Mouse (Mus musculus) forebrain, embryonic 10.5 days (tissue): ENCODE data around the gene Cdk14. TPM values are rescaled to one million over a fixed set of nuclear protein-coding genes. Genes with fewer than 3 reads are reported as not detected.
"Not testable (repeated sequence)": the region's sequence is repeated elsewhere in the genome, so short reads cannot be mapped to it uniquely, and the experiment has no call there.

ENCODE experiments used
- DNase-seq: peaks from one replicate; pipeline ENCODE4 v3.0.0-alpha.2; 2017; ENCODE audit warnings: low spot score; ENCODE audit errors: extremely low spot score
- H3K27ac ChIP-seq: fragments of 300-500 bp; sonication (generic); 2 replicates; pipeline ENCODE4 v1.5.1; 2016; ENCODE audit warnings: mild to moderate bottlenecking
- H3K27me3 ChIP-seq: fragments of 300-500 bp; sonication (generic); 2 replicates; pipeline ENCODE4 v1.6.1; 2016; ENCODE audit warnings: mild to moderate bottlenecking; ENCODE audit not compliant: poor library complexity, severe bottlenecking
- H3K36me3 ChIP-seq: fragments of 300-500 bp; sonication (generic); replicated peaks from 2 replicates; pipeline ENCODE4 v1.6.1; 2016; ENCODE audit warnings: mild to moderate bottlenecking, moderate library complexity
- H3K4me1 ChIP-seq: fragments of 300-500 bp; sonication (generic); 2 replicates; pipeline ENCODE4 v1.6.1; 2016
- H3K4me3 ChIP-seq: fragments of 300-500 bp; sonication (generic); 2 replicates; pipeline ENCODE4 v1.5.1; 2016; ENCODE audit warnings: mild to moderate bottlenecking, moderate library complexity
- H3K9me3 ChIP-seq: fragments of 300-500 bp; sonication (generic); 2 replicates; pipeline ENCODE4 v1.6.1; 2016; ENCODE audit warnings: mild to moderate bottlenecking, moderate library complexity
- WGBS: fragments of 180-500 bp; shearing (Covaris S2); methylation state at CpG from one replicate; pipeline ENCODE4 v1.1.7; 2016; 5-methylcytosine and 5-hydroxymethylcytosine counted together
- polyA plus RNA-seq: library from polyadenylated mRNA; unstranded; fragments of >200 nt; fragmentation: Nextera tagmentation; extraction: Ambion mirVana; gene quantifications from 2 replicates; pipeline ENCODE4 v1.2.1, GENCODE M21; 2016

Gene Cdk14
- polyA plus RNA-seq, 1 experiment from 2014 or later: 9.5 TPM

GRCm38 (mm10) chr5:5240121-5240520 is 180.0 kb downstream of the Cdk14 start:
- Histone ChIP-seq H3K27me3 (no peaks in the 10 kb centered on the region), H3K36me3 (peaks cover 13% of the 10 kb centered on the region), H3K27ac (no peak overlapping the region), H3K9me3 (peaks cover 14% of the 10 kb centered on the region), H3K4me1 (no peaks in the 10 kb centered on the region), H3K4me3 (no peak overlapping the region)
- DNase-seq: no peak
- WGBS: 95% methylated on average over 3 of the region's 3 CpGs

GRCm38 (mm10) chr5:5234935-5235334 is 185.2 kb downstream of the Cdk14 start:
- not testable (repeated sequence) for H3K4me1 ChIP-seq, H3K27ac ChIP-seq, H3K27me3 ChIP-seq, DNase-seq, H3K4me3 ChIP-seq
- peaks cover 16% of the 10 kb centered on the region for H3K36me3 ChIP-seq
- peaks cover 14% of the 10 kb centered on the region for H3K9me3 ChIP-seq
- 96% methylated on average over 10 of the region's 10 CpGs for WGBS

GRCm38 (mm10) chr5:5226966-5227365 is 193.1 kb downstream of the Cdk14 start:
- no peaks in the 10 kb centered on the region for H3K9me3 ChIP-seq
- 90% methylated on average over 4 of the region's 4 CpGs for WGBS
- no peaks in the 10 kb centered on the region for H3K36me3 ChIP-seq
- no peak overlapping the region for H3K27ac ChIP-seq
- H3K4me1 ChIP-seq: no peaks in the 10 kb centered on the region
- no peak for DNase-seq
- no peak overlapping the region for H3K4me3 ChIP-seq
- no peaks in the 10 kb centered on the region for H3K27me3 ChIP-seq

- Histone ChIP-seq H3K4me1 (no peaks in the 10 kb centered on the region), H3K27me3 (no peaks in the 10 kb centered on the region), H3K4me3 (no peak overlapping the region), H3K36me3 (no peaks in the 10 kb centered on the region), H3K27ac (no peak overlapping the region), H3K9me3 (no peaks in the 10 kb centered on the region)
- no peak for DNase-seq
- WGBS: 76% methylated on average over 1 of the region's 1 CpGs
Measured at GRCm38 (mm10) chr5:5211780-5212135, 208.4 kb downstream of the Cdk14 start.

GRCm38 (mm10) chr5:5211034-5211779 is 208.9 kb downstream of the Cdk14 start:
- 71% methylated on average over 7 of the region's 7 CpGs for WGBS

GRCm38 (mm10) chr5:5208016-5208415 is 212.1 kb downstream of the Cdk14 start:
- Histone ChIP-seq H3K9me3 (no peaks in the 10 kb centered on the region), H3K27ac (no peak overlapping the region), H3K27me3 (no peaks in the 10 kb centered on the region), H3K4me3 (no peak overlapping the region), H3K4me1 (no peaks in the 10 kb centered on the region), H3K36me3 (no peaks in the 10 kb centered on the region)
- WGBS: 98% methylated on average over 4 of the region's 4 CpGs
- no peak for DNase-seq

More at GRCm38 (mm10) chr5:5211034-5211779, 208.9 kb downstream of the Cdk14 start:
- H3K4me3 ChIP-seq: no peak overlapping the region
- DNase-seq: no peak
- no peaks in the 10 kb centered on the region for H3K4me1 ChIP-seq
- no peaks in the 10 kb centered on the region for H3K9me3 ChIP-seq
- no peaks in the 10 kb centered on the region for H3K36me3 ChIP-seq
- no peaks in the 10 kb centered on the region for H3K27me3 ChIP-seq
- no peak overlapping the region for H3K27ac ChIP-seq

GRCm38 (mm10) chr5:5206012-5206411 is 214.1 kb downstream of the Cdk14 start:
- Histone ChIP-seq H3K4me3 (no peak overlapping the region), H3K27ac (no peak overlapping the region), H3K4me1 (no peaks in the 10 kb centered on the region), H3K27me3 (no peaks in the 10 kb centered on the region), H3K36me3 (no peaks in the 10 kb centered on the region), H3K9me3 (no peaks in the 10 kb centered on the region)
- 87% methylated on average over 9 of the region's 9 CpGs for WGBS
- no peak for DNase-seq

- Histone ChIP-seq H3K9me3 (no peaks in the 10 kb centered on the region), H3K27ac (no peak overlapping the region), H3K27me3 (no peaks in the 10 kb centered on the region), H3K36me3 (no peaks in the 10 kb centered on the region), H3K4me3 (no peak overlapping the region), H3K4me1 (no peaks in the 10 kb centered on the region)
- no peak for DNase-seq
- WGBS: 96% methylated on average over 5 of the region's 5 CpGs
Measured at GRCm38 (mm10) chr5:5194562-5195221, 225.4 kb downstream of the Cdk14 start.

- Histone ChIP-seq H3K27me3 (no peaks in the 10 kb centered on the region), H3K36me3 (no peaks in the 10 kb centered on the region), H3K9me3 (no peaks in the 10 kb centered on the region), H3K4me1 (no peaks in the 10 kb centered on the region), H3K27ac (no peak overlapping the region), H3K4me3 (no peak overlapping the region)
- WGBS: 80% methylated on average over 1 of the region's 1 CpGs
- DNase-seq: no peak
Measured at GRCm38 (mm10) chr5:5189590-5189989, 230.5 kb downstream of the Cdk14 start.

GRCm38 (mm10) chr5:5185987-5186742 is 233.9 kb downstream of the Cdk14 start:
- 85% methylated on average over 3 of the region's 3 CpGs for WGBS
- no peaks in the 10 kb centered on the region for H3K4me1 ChIP-seq
- no peaks in the 10 kb centered on the region for H3K36me3 ChIP-seq
- DNase-seq: no peak
- no peak overlapping the region for H3K4me3 ChIP-seq
- no peaks in the 10 kb centered on the region for H3K9me3 ChIP-seq
- H3K27ac ChIP-seq: no peak overlapping the region
- H3K27me3 ChIP-seq: no peaks in the 10 kb centered on the region

- H3K4me1 ChIP-seq: no peaks in the 10 kb centered on the region
- no peaks in the 10 kb centered on the region for H3K9me3 ChIP-seq
- H3K4me3 ChIP-seq: no peak overlapping the region
- H3K27ac ChIP-seq: no peak overlapping the region
- H3K27me3 ChIP-seq: no peaks in the 10 kb centered on the region
- H3K36me3 ChIP-seq: no peaks in the 10 kb centered on the region
- DNase-seq: no peak
Measured at GRCm38 (mm10) chr5:5185521-5185920, 234.6 kb downstream of the Cdk14 start.

- DNase-seq: no peak
- Histone ChIP-seq H3K27me3 (no peaks in the 10 kb centered on the region), H3K4me1 (0 out of 2 replicates have a peak, but pooled peaks cover 5% of the 10 kb centered on the region), H3K9me3 (no peaks in the 10 kb centered on the region), H3K36me3 (no peaks in the 10 kb centered on the region), H3K4me3 (no peak overlapping the region), H3K27ac (no peak overlapping the region)
- 85% methylated on average over 2 of the region's 2 CpGs for WGBS
Measured at GRCm38 (mm10) chr5:5180711-5181110, 239.4 kb downstream of the Cdk14 start.

GRCm38 (mm10) chr5:5180311-5180710 is 239.8 kb downstream of the Cdk14 start:
- no peaks in the 10 kb centered on the region for H3K27me3 ChIP-seq
- no peaks in the 10 kb centered on the region for H3K9me3 ChIP-seq
- no peak overlapping the region for H3K4me3 ChIP-seq
- H3K36me3 ChIP-seq: no peaks in the 10 kb centered on the region
- no peak overlapping the region for H3K27ac ChIP-seq
- no peak for DNase-seq
- H3K4me1 ChIP-seq: peaks cover 5% of the 10 kb centered on the region; the same call in 1 of the 2 replicates
